Mouse (Mus musculus) forebrain, embryonic 12.5 days (tissue): ENCODE results near the gene Pfdn6. TPM values are rescaled to one million over a fixed set of nuclear protein-coding genes. Genes with fewer than 3 reads are reported as not detected.
"Not testable (repeated sequence)": the region's sequence is repeated elsewhere in the genome, so short reads cannot be mapped to it uniquely, and the experiment has no call there.

ENCODE experiments used
- ATAC-seq: fragments of 200-750 bp; cut with Nextera tagmentation; 2 replicates; pipeline ENCODE4 v1.8.0; 2017; ENCODE audit warnings: moderate TSS enrichment; ENCODE audit not compliant: low FRiP score
- H3K27ac ChIP-seq: fragments of 300-500 bp; sonication (generic); 2 replicates; pipeline ENCODE4 v1.5.1; 2016; ENCODE audit warnings: mild to moderate bottlenecking
- H3K27me3 ChIP-seq: fragments of 300-500 bp; sonication (generic); 2 replicates; pipeline ENCODE4 v1.6.1; 2016; ENCODE audit warnings: mild to moderate bottlenecking
- H3K36me3 ChIP-seq: fragments of 300-500 bp; sonication (generic); replicated peaks from 2 replicates; pipeline ENCODE4 v1.6.1; 2016; ENCODE audit warnings: mild to moderate bottlenecking
- H3K4me1 ChIP-seq: fragments of 300-500 bp; sonication (generic); 2 replicates; pipeline ENCODE4 v1.6.1; 2016
- H3K4me2 ChIP-seq: fragments of 300-500 bp; sonication (generic); 2 replicates; pipeline ENCODE4 v1.6.1; 2016; ENCODE audit warnings: mild to moderate bottlenecking, moderate library complexity
- H3K4me3 ChIP-seq: fragments of 300-500 bp; sonication (generic); replicated peaks from 2 replicates; pipeline ENCODE4 v1.5.1; 2016; ENCODE audit warnings: mild to moderate bottlenecking
- H3K9ac ChIP-seq: fragments of 300-500 bp; sonication (generic); 2 replicates; pipeline ENCODE4 v1.6.1; 2016; ENCODE audit warnings: mild to moderate bottlenecking
- H3K9me3 ChIP-seq: fragments of 300-500 bp; sonication (generic); 2 replicates; pipeline ENCODE4 v1.6.1; 2016
- WGBS: fragments of 180-500 bp; shearing (Covaris S2); methylation state at CpG from one replicate; pipeline ENCODE4 v1.1.7; 2016; 5-methylcytosine and 5-hydroxymethylcytosine counted together
- polyA plus RNA-seq: library from polyadenylated mRNA; unstranded; fragments of >200 nt; fragmentation: Nextera tagmentation; extraction: Ambion mirVana; gene quantifications from 2 replicates; pipeline ENCODE4 v1.2.1, GENCODE M21; 2016

Gene Pfdn6
- polyA plus RNA-seq, 1 experiment from 2014 or later: 198 TPM

- Histone ChIP-seq H3K9me3 (no peaks in the 10 kb centered on the region), H3K36me3 (no peaks in the 10 kb centered on the region), H3K4me1 (peaks cover 13% of the 10 kb centered on the region), H3K27me3 (no peaks in the 10 kb centered on the region; the same call in 1 of the 2 replicates), H3K27ac (no peak overlapping the region), H3K4me3 (no peak overlapping the region), H3K9ac (no peak overlapping the region), H3K4me2 (no peak overlapping the region)
- WGBS: 28% methylated on average over 7 of the region's 7 CpGs
- no peak for ATAC-seq
Observed at GRCm38 (mm10) chr17:33892429-33892828, 47.7 kb downstream of the Pfdn6 start.

GRCm38 (mm10) chr17:33891892-33892291, 48.3 kb downstream of the Pfdn6 start:
- WGBS: 74% methylated on average over 6 of the region's 6 CpGs
- H3K4me1 ChIP-seq: peaks cover 13% of the 10 kb centered on the region
- H3K27me3 ChIP-seq, H3K4me3 ChIP-seq, H3K36me3 ChIP-seq, H3K27ac ChIP-seq, H3K4me2 ChIP-seq, H3K9me3 ChIP-seq, H3K9ac ChIP-seq, ATAC-seq: not testable (repeated sequence)

GRCm38 (mm10) chr17:33891357-33891756, 48.8 kb downstream of the Pfdn6 start:
- 64% methylated on average over 2 of the region's 2 CpGs for WGBS
- Histone ChIP-seq H3K4me3 (no peak overlapping the region), H3K4me2 (no peak overlapping the region), H3K27me3 (no peaks in the 10 kb centered on the region; the same call in 1 of the 2 replicates), H3K9ac (no peak overlapping the region), H3K9me3 (no peaks in the 10 kb centered on the region), H3K36me3 (peaks cover 6% of the 10 kb centered on the region), H3K27ac (no peak overlapping the region), H3K4me1 (peaks cover 13% of the 10 kb centered on the region)
- no peak for ATAC-seq

GRCm38 (mm10) chr17:33890533-33891059, 49.5 kb downstream of the Pfdn6 start, which contains the start of gene Kifc1:
TSS of gene Kifc1 (minus strand) at chr17:33890661.
- Histone ChIP-seq H3K4me2 (peak within 1 kb of the TSS; percentile 69), H3K9me3 (no peaks in the 10 kb centered on the region), H3K27me3 (no peaks in the 10 kb centered on the region; the same call in 1 of the 2 replicates), H3K4me3 (peak within 1 kb of the TSS; percentile 72), H3K9ac (peak within 1 kb of the TSS; percentile 69), H3K4me1 (peaks cover 13% of the 10 kb centered on the region), H3K27ac (peak within 1 kb of the TSS; percentile 76), H3K36me3 (peaks cover 14% of the 10 kb centered on the region)
- peak; percentile 98 for ATAC-seq
- WGBS: under 1% methylated on average over 49 of the region's 49 CpGs

- H3K9me3 ChIP-seq, ATAC-seq, H3K27me3 ChIP-seq: not testable (repeated sequence)
- H3K4me3 ChIP-seq: peak overlapping the region; percentile 72
- peaks cover 13% of the 10 kb centered on the region for H3K4me1 ChIP-seq
- H3K27ac ChIP-seq: peak overlapping the region; percentile 76
- peak overlapping the region; percentile 69 for H3K9ac ChIP-seq
- H3K36me3 ChIP-seq: peaks cover 17% of the 10 kb centered on the region
- under 1% methylated on average over 41 of the region's 44 CpGs for WGBS
- H3K4me2 ChIP-seq: peak overlapping the region; percentile 69
Observed at GRCm38 (mm10) chr17:33889941-33890532, 50.1 kb downstream of the Pfdn6 start.

Other genes with a start within 250 kb of the Pfdn6 start
- gene March2, start 221.7 kb downstream of the Pfdn6 start, polyA plus RNA-seq: 42.4 and 48.7 TPM in 2 replicates
- gene Rab11b, start 179.8 kb downstream of the Pfdn6 start, polyA plus RNA-seq: 377 and 388 TPM in 2 replicates
- gene Angptl4, start 158.5 kb downstream of the Pfdn6 start, polyA plus RNA-seq: 11.4 and 13.3 TPM in 2 replicates
- gene Kank3, start 129.8 kb downstream of the Pfdn6 start, polyA plus RNA-seq: 27.3 and 27.8 TPM in 2 replicates
- 686 and 713 TPM in 2 replicates for gene Rps28, start 115.8 kb downstream of the Pfdn6 start, polyA plus RNA-seq
- gene Ndufa7, start 115.8 kb downstream of the Pfdn6 start, polyA plus RNA-seq: 371 and 397 TPM in 2 replicates
- gene Cd320, start 97.3 kb downstream of the Pfdn6 start, polyA plus RNA-seq: 54.7 and 55.1 TPM in 2 replicates
- not detected in 2 replicates for gene Gm7029, start 66.5 kb downstream of the Pfdn6 start, polyA plus RNA-seq
- 5.4 and 7.4 TPM in 2 replicates for gene Kifc1, start 49.7 kb downstream of the Pfdn6 start, polyA plus RNA-seq
- gene Platr17, start 35.2 kb downstream of the Pfdn6 start, polyA plus RNA-seq: not detected in 2 replicates
- 67.9 and 68.2 TPM in 2 replicates for gene Daxx, start 30.9 kb downstream of the Pfdn6 start, polyA plus RNA-seq
- gene Tapbp, start 24.4 kb downstream of the Pfdn6 start, polyA plus RNA-seq: 16.1 and 19.5 TPM in 2 replicates
- 23.1 and 23.5 TPM in 2 replicates for gene Zbtb22, start 24.4 kb downstream of the Pfdn6 start, polyA plus RNA-seq
- 53.7 and 55.9 TPM in 2 replicates for gene Rgl2, start 10.8 kb downstream of the Pfdn6 start, polyA plus RNA-seq
- 40.1 and 41.9 TPM in 2 replicates for gene Wdr46, start 317 bp upstream of the Pfdn6 start, polyA plus RNA-seq
- gene B3galt4, start 11.1 kb upstream of the Pfdn6 start, polyA plus RNA-seq: 5.0 and 7.1 TPM in 2 replicates
- 58.4 and 63.5 TPM in 2 replicates for gene Vps52, start 15.5 kb upstream of the Pfdn6 start, polyA plus RNA-seq
- gene Rps18, start 15.7 kb upstream of the Pfdn6 start, polyA plus RNA-seq: 934 and 1,034 TPM in 2 replicates
- gene H2-K1, start 60.0 kb upstream of the Pfdn6 start, polyA plus RNA-seq: 23.3 and 28.2 TPM in 2 replicates
- 19.1 and 23.6 TPM in 2 replicates for gene Ring1, start 84.3 kb upstream of the Pfdn6 start, polyA plus RNA-seq
- gene H2-Ke6, start 87.7 kb upstream of the Pfdn6 start, polyA plus RNA-seq: 92.8 and 103 TPM in 2 replicates
- gene Slc39a7, start 91.3 kb upstream of the Pfdn6 start, polyA plus RNA-seq: 160 and 166 TPM in 2 replicates
- 54.8 and 59.5 TPM in 2 replicates for gene Rxrb, start 91.5 kb upstream of the Pfdn6 start, polyA plus RNA-seq
- gene Col11a2, start 99.1 kb upstream of the Pfdn6 start, polyA plus RNA-seq: 1.4 and 2.5 TPM in 2 replicates
- 0.27 and 0.41 TPM in 2 replicates for gene H2-Oa, start 152.0 kb upstream of the Pfdn6 start, polyA plus RNA-seq
- gene H2-DMa, start 179.2 kb upstream of the Pfdn6 start, polyA plus RNA-seq: 9.1 and 9.6 TPM in 2 replicates
- 138 and 146 TPM in 2 replicates for gene Brd2, start 182.3 kb upstream of the Pfdn6 start, polyA plus RNA-seq
- gene H2-DMb2, start 203.0 kb upstream of the Pfdn6 start, polyA plus RNA-seq: not detected in 2 replicates
- gene H2-DMb1, start 212.7 kb upstream of the Pfdn6 start, polyA plus RNA-seq: 0.38 and 0.69 TPM in 2 replicates
- gene Tap1, start 247.2 kb upstream of the Pfdn6 start, polyA plus RNA-seq: 1.3 and 2.2 TPM in 2 replicates
- gene Psmb9, start 247.4 kb upstream of the Pfdn6 start, polyA plus RNA-seq: 0.78 and 1.1 TPM in 2 replicates